Mouse (Mus musculus): ENCODE results near the gene Gm21190. TPM values are rescaled to one million over a fixed set of nuclear protein-coding genes. Genes with fewer than 3 reads are reported as not detected.
"Not testable (repeated sequence)": the region's sequence is repeated elsewhere in the genome, so short reads cannot be mapped to it uniquely, and the experiment has no call there.

Gm21190 gene
- total RNA-seq, 4 experiments from 2014 or later = not detected

GRCm38 (mm10) chr5:15490934-15491333, 38.1 kb downstream of the Gm21190 start:
- not testable (repeated sequence) for DNase-seq (ENCODE audit: low spot score)

GRCm38 (mm10) chr5:15488743-15489142, 40.3 kb downstream of the Gm21190 start:
- DNase-seq (ENCODE audit: low spot score) = no peak

- not testable (repeated sequence) for DNase-seq (ENCODE audit: low spot score)
Observed at GRCm38 (mm10) chr5:15484616-15485015, 44.4 kb downstream of the Gm21190 start.

- DNase-seq (ENCODE audit: low spot score) = not testable (repeated sequence)
Observed at GRCm38 (mm10) chr5:15483576-15483975, 45.4 kb downstream of the Gm21190 start.

GRCm38 (mm10) chr5:15482815-15483214, 46.2 kb downstream of the Gm21190 start:
- not testable (repeated sequence) for DNase-seq (ENCODE audit: low spot score)

GRCm38 (mm10) chr5:15476423-15476822, 52.6 kb downstream of the Gm21190 start, which contains the start of gene Gm21149:
TSS of gene Gm21149 (minus strand) at chr5:15476523.
- not testable (repeated sequence) for DNase-seq (ENCODE audit: low spot score)

Other genes starting within 250 kb of the Gm21190 start
- gene Gm21149, start 52.7 kb downstream of the Gm21190 start, total RNA-seq (2022) = not detected
- not detected for gene Gm21083, start 48.1 kb upstream of the Gm21190 start, total RNA-seq (2022)
- under 1 TPM in 1 of 4 experiments, not detected in 3; 0.33 TPM for gene Speer4d, start 89.8 kb upstream of the Gm21190 start, total RNA-seq (2022)
- not detected for gene 4930572O03Rik, start 127.8 kb upstream of the Gm21190 start, total RNA-seq (2022)
- not detected for gene Speer4c, start 185.0 kb upstream of the Gm21190 start, total RNA-seq (2022)